Mouse (Mus musculus) fibroblast of lung, adult 2 months (primary cell): ENCODE data around the gene Iqcb1.
A peak's percentile ranks its signal among the peaks of the same experiment; 100 is the strongest.
"Not testable (repeated sequence)": the region's sequence is repeated elsewhere in the genome, so short reads cannot be mapped to it uniquely, and the experiment has no call there.

Experiments
- DNase-seq: peaks from one replicate; pipeline ENCODE4 v3.0.0-alpha.2; 2011; ENCODE audit warnings: low read depth

Iqcb1 gene

DNA sequence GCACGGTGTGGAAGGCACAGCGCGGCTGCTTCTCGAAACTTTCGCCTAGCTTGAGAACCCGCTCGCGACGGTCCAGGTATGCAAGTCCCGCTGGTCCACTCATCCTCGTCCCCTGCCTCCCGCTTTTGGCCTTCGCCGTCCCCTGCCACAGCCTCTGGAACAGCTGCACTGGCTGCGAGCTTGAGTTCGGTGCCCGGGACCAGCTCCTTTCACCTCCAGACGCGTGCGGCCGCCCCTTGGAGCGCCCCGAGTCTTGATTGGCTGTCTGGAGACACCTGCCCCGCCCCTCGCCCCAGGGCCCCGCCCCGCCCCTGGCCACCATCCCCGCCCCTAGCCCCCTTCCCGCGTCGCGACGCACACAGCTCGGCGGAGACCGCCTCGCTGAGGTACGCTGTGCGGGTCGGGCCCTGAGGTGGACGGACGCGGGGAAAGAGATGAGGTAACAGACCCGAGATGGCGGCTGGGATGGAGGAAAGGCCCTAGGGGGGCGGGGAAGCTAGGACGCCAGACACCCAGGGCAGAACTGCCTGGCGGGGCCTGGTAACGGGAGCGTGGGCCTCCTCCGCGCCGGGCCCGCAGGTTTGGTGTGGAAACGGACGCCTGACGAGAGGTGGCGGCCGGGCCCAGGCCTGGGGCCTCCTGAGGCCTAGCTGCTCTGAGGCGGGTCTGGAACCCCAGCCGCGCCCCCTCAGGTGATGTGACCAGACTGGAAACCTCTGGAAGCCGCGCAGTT, at the start of gene Iqcb1:
Gene Iqcb1 (plus strand): TSS at position 332 of the 733 bp plus-strand sequence.
- DNase-seq = peak; percentile 13

DNA sequence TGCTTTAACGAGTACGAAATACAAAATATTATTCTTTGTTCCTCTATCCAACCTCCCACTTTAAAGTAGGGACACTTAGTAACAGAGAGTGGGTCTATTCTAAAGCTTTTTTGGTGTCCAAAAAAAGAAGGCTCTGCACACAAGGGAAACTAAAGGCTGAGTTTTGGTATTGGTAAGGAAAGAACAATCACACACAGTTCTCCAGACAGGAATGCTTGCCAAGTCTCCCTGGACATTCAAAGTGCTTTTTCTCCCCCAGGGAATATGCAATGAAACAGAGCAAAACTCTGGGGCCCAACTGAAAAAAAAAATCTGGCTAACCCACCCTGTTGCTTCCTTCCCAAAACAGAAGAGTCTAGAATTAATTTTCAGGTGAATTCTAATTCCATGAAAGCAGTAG, 44.0 kb upstream of the Iqcb1 start:
- no peak for DNase-seq

DNA sequence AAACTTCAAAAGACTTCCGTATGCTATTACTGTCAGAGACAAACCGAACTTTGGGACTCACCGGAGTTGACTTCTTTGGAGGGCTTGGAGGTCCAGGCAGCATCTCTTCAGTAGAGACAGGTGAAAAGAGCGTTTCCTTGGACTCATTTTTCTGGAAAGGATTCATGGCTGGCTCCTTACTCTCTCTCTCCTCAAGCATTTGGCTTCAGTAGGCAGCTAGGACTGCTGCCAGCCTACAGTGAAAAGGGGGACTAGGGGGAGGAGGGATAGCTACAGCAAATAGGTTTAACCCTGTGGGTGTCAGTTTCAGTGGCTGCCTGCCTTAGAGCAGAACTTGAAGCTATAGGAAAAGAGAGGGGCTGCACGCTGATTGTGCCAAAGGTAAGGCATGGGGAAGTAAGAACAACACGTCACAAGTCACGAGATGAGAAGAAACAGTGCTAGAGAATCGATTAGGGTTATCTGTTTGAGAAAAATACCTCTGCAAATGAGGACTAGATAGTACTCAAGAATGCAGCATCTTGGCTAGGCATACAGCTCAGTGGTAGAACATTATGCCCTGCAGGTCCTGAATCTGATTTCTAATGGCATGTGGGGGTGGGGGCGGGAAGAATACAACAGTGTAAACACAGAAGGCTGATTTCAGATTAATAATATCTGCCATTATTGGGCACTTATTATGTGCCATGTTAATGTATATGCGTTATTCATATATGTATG, 43.4 kb upstream of the Iqcb1 start, which contains the start of gene Slc15a2:
Gene Slc15a2 (minus strand): TSS at position 369 of the 720 bp plus-strand sequence.
- DNase-seq = no peak

DNA sequence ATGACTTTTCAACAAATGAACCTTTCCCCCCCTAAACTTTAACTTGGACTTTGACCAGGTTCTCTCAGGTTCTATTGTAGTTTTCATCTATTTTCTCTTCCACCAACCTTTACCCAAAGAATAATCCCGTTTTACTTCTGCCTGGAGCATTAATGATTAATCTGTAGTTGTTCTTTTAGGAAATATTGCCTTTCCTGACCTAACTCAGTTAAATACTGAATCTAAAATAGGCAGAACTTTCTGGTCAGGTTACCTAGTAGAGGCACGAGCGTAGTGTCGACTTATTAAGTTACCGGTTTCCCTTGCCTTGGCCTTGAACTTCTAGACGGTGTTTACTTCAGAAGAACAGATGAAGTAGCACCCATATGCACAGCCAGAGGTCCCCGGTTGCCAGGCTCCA, 41.7 kb upstream of the Iqcb1 start:
- DNase-seq = no peak

DNA sequence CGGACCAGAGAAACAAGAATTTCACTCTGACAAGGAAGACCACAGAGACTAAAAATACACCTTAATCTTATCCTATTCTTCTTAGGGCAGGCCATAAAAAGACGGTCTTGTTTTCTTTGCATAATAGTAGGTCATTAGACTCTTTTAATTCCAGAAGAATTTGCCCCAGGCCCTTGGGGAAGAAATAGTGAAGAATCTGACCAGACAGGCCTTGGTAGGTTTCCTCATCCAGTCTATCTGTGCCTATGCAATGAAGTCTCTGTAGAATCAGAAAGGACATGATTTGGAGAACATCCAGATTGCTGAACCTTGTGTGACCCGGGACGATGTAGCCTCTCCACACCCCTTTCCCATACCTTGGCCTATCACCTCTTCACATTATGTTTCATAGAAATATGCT, 38.0 kb upstream of the Iqcb1 start:
- no peak for DNase-seq

- no peak for DNase-seq
Measured at GRCm38 (mm10) chr16:36794976-36795375, 33.2 kb upstream of the Iqcb1 start.

DNA sequence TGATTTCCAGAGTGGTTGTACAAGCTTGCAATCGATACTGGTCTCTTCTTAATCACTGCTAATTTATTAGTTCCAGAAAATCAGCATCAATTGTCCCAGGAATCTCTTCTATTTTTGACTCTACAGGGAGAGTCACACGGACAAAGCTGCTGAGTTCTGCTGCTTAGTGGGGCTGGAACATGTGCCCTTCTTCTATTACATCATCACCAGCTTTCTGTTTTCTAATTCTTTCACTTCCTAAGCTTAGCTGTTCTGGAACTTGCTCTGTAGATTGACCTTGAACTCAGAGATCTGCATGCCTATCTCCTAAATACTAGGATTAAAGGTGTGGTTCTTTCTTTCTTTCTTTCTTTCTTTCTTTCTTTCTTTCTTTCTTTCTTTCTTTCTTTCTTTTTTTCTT, 29.9 kb upstream of the Iqcb1 start:
- DNase-seq = no peak

GRCm38 (mm10) chr16:36802361-36802760, 25.8 kb upstream of the Iqcb1 start:
- no peak for DNase-seq

DNA sequence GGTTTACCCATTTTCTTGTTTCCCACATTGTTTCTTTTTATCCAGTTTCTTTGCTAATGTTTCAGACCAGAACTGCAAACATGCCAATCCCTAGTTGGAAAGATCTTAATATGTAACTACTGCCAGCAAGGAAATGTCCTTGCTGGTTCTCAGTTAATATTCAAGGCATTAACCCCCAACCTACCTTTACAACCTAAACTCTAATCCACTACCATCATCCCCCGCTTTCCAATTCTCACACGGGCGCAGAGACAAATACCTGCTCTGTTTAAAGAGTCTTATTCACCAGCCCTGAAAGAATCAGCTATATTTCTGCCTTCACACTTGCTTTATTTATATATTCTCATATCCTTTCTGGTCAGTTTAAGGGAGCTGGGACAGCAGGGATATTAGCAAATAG, 19.6 kb upstream of the Iqcb1 start:
- no peak for DNase-seq

GRCm38 (mm10) chr16:36813680-36814079, 14.5 kb upstream of the Iqcb1 start:
- DNase-seq = no peak

GRCm38 (mm10) chr16:36816916-36817315, 11.3 kb upstream of the Iqcb1 start:
- no peak for DNase-seq

- DNase-seq = peak; percentile 59
Measured at GRCm38 (mm10) chr16:36817321-36817926, 10.8 kb upstream of the Iqcb1 start.

- DNase-seq = no peak
Measured at GRCm38 (mm10) chr16:36820016-36820415, 8.2 kb upstream of the Iqcb1 start.

GRCm38 (mm10) chr16:36820747-36821146, 7.4 kb upstream of the Iqcb1 start:
- no peak for DNase-seq

DNA sequence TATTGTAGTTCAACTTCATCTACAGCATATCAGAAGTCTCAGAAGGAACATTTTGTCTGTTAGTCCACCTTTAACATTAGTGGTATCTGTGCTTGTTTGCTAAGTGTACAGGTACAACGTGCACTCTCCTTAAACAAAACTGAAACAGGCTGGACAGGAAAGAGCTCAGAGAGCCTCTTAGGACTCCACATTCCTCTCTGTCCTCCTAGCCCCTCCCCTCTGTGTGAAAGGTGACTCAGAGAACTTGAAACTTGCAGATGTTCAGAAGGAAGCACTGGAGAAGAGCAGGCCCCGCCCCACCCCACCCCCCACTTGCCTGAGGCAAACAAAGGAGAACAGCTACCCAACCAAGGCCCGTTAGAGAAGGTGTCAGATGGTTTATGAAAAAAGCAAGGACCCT, 6.7 kb upstream of the Iqcb1 start:
- DNase-seq = no peak

DNA sequence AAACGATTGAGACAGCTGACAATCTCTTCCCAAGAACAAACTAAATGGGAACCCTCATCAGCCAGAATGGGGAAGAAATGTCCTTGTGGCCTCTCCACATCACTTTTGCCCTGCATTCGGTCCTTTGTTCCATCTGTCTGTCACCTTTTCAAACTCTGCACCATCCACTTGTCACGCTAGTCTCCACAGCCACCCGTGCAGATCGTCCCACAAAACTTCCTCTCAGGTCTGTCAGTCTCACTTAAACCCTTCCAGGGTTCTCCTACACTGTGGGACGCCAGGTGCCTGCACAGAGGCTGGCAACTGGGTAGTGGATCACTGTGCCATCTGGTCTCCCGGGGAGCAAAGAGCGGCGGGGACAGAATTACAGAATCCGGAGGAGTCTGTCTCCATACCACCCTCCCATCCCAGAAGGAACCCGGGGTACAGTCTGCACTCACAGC, 553 bp upstream of the Iqcb1 start:
- no peak for DNase-seq

DNA sequence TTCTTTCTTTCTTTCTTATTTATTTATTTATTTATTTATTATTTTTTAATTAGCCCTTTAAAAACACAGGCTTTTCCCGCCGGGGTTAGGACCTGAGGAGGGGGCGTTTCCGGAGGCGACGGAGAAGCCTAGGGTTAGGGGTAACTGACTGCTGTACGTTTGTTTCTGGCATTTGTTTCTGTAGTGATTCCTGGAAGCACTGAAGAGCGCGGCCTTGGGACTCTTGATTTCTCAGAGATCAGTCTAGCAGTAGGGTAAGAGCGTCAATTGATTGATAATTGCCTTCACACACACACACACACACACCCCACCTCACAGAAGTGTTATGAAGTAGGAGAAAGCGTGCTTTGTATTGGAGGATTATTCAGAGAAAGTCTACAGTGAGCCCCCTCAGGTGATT, 635 bp downstream of the Iqcb1 start:
- no peak for DNase-seq

- DNase-seq = not testable (repeated sequence)
Measured at GRCm38 (mm10) chr16:36846894-36847293, 18.7 kb downstream of the Iqcb1 start.

GRCm38 (mm10) chr16:36851202-36851601, 23.0 kb downstream of the Iqcb1 start:
- DNase-seq = no peak

- no peak for DNase-seq
Measured at GRCm38 (mm10) chr16:36863585-36863984, 35.4 kb downstream of the Iqcb1 start.

DNA sequence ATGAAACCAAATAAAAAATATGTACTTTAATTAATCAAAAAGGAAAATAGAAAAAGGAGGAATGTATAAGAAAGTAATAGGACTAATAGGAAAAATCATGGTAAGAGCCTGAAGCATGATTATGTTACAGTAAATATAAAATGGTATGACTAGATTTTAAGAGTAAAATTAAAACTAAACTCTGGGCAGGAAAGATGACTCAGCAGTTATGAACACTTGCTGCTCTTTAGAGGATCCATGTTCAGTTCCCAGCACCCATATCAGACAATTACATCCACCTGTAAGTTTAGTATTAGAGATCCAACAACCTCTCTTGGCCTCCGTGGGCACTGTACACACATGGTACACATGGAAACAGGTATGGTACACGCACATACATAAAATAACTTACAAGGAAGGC, 41.3 kb downstream of the Iqcb1 start:
- DNase-seq = no peak

GRCm38 (mm10) chr16:36874583-36875275, 46.5 kb downstream of the Iqcb1 start, which contains the start of the genes Eaf2 and Golgb1:
TSS of gene Eaf2 (minus strand) at chr16:36875003.
TSS of gene Golgb1 (plus strand) at chr16:36875140.
- DNase-seq = peak; percentile 100
